Mouse (Mus musculus): ENCODE data around the gene Cyp4f14.

DNA sequence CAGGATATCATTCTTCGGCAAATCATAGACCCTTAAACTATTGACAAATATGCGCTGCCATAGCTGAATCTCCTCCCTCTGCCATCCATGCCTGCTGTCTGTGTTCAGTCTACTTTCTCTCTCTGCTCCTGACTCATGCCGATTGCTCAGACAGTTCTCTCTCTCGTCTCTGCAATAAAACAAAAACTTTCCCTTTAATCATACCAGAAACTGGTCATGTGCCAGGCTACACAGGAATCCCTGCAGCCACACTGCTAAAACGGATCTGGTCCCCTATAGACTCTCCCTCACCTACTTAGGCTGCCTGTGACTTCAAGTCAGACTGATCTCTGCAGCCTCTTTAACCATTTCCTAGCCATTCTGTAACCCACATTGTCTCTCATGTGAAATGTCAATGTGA is 44.4 kb downstream of the Cyp4f14 start:
- TF ChIP-seq POLR2A (IDR thresholded peaks at IDR 0.05; ENCODE audit: low read depth, low read length) (no peak), CTCF (IDR thresholded peaks at IDR 0.05; ENCODE audit: borderline replicate concordance, insufficient read depth, low read length) (no peak)

All from embryonic fibroblast, embryonic 13.5 days (primary cell).